Comparison of ENCODE assay signal across 9 mouse cellular contexts in genomic region chr17:83972470-83972869, GRCm38 (mm10).
DNase-seq lines count a peak whose midpoint lies in the region; ATAC-seq and TF ChIP-seq lines count a peak whose summit lies in the region.
"Had no signal": no experiment of that assay in that cellular context is flagged by ENCODE, and none has a peak within 500 bp of the region (broad histone marks: within the 10 kb centered on the region; RNA-seq: fewer than 3 reads in every experiment).

No protein-coding gene starts in this region.

- no peaks in the 10 kb centered on the region for H3K27me3 ChIP-seq in heart, adult 2 months (ENCODE audit: control insufficient read depth, insufficient read depth, low read length)
- H3K27me3 ChIP-seq in lung, embryonic 16.5 days (ENCODE audit: control insufficient read depth, insufficient read depth, low read depth, low read length): no peaks in the 10 kb centered on the region
- H3K27me3 ChIP-seq in limb, embryonic 13.5 days: no peaks in the 10 kb centered on the region

- no peak overlapping the region for H3K4me2 ChIP-seq in lung, embryonic 16.5 days (ENCODE audit: low read depth, low read length)
- H3K4me2 ChIP-seq in limb, embryonic 13.5 days (replicated peaks): no peak overlapping the region

- no peak overlapping the region; the same call in 1 of the 2 replicates for H3K9ac ChIP-seq in heart, adult 2 months (ENCODE audit: low read depth, low read length)
- peak overlapping the region; percentile 40; the same call in 1 of the 2 replicates for H3K9ac ChIP-seq in lung, embryonic 16.5 days (ENCODE audit: low read length)
- no peak overlapping the region for H3K9ac ChIP-seq in limb, embryonic 13.5 days
- H3K9ac ChIP-seq: liver, postnatal 0 days had no signal

- TF ChIP-seq EP300 in heart, adult 2 months (IDR thresholded peaks at IDR 0.05; ENCODE audit: insufficient read depth, low read depth, low read length): no peak

- no peak overlapping the region for H3K4me3 ChIP-seq in heart, adult 2 months
- no peak overlapping the region for H3K4me3 ChIP-seq in lung, embryonic 16.5 days (ENCODE audit: low read length)
- H3K4me3 ChIP-seq in limb, embryonic 13.5 days: no peak overlapping the region

- ATAC-seq in lung, embryonic 16.5 days (ENCODE audit: low read depth): no peak
- no peak for ATAC-seq in limb, embryonic 13.5 days (ENCODE audit: low FRiP score, low read depth)
- ATAC-seq: liver, postnatal 0 days had no signal

- H3K36me3 ChIP-seq in heart, adult 2 months (ENCODE audit: control insufficient read depth, insufficient read depth, low read length): no peaks in the 10 kb centered on the region
- no peaks in the 10 kb centered on the region for H3K36me3 ChIP-seq in lung, embryonic 16.5 days (ENCODE audit: control insufficient read depth, insufficient read depth, low read length)
- no peaks in the 10 kb centered on the region for H3K36me3 ChIP-seq in limb, embryonic 13.5 days

- 90% methylated on average over 4 of the region's 4 CpGs for WGBS in heart, adult 2 months
- 77% methylated on average over 4 of the region's 4 CpGs for WGBS in lung, embryonic 16.5 days
- 84% methylated on average over 4 of the region's 4 CpGs for WGBS in limb, embryonic 13.5 days

- no peak for TF ChIP-seq CTCF in heart, adult 2 months (IDR thresholded peaks at IDR 0.05)

- peak overlapping the region; percentile 70 for H3K27ac ChIP-seq in heart, adult 2 months
- peak overlapping the region; percentile 56 for H3K27ac ChIP-seq in lung, embryonic 16.5 days (ENCODE audit: low read length)
- peak overlapping the region; percentile 48 for H3K27ac ChIP-seq in limb, embryonic 13.5 days

- intact Hi-C loops in heart, adult 2 months (cut with DNase I): loop anchor here (2.0 to 5.0 kb wide), 4 partner anchors 55 to 412 kb away; no protein-coding TSS in a partner anchor
- intact Hi-C loops in heart, postnatal 25 days (cut with DNase I): loop anchor here (2.0 to 5.0 kb wide), 6 partner anchors 55 to 410 kb away; no protein-coding TSS in a partner anchor

- H3K79me2 ChIP-seq in heart, adult 2 months (replicated peaks; ENCODE audit: control insufficient read depth, insufficient read depth, low read length): no peaks in the 10 kb centered on the region

- H3K4me1 ChIP-seq in heart, adult 2 months (ENCODE audit: control insufficient read depth, insufficient read depth, low read length): peaks cover 36% of the 10 kb centered on the region
- H3K4me1 ChIP-seq in lung, embryonic 16.5 days (replicated peaks; ENCODE audit: control insufficient read depth, insufficient read depth, low read length): peaks cover 13% of the 10 kb centered on the region
- H3K4me1 ChIP-seq in limb, embryonic 13.5 days: peaks cover 45% of the 10 kb centered on the region

- no peak for TF ChIP-seq POLR2A in heart, adult 2 months (IDR thresholded peaks at IDR 0.05; ENCODE audit: insufficient read depth, low read depth, low read length)

- no peaks in the 10 kb centered on the region for H3K9me3 ChIP-seq in lung, embryonic 16.5 days (ENCODE audit: control insufficient read depth, low read length)
- no peaks in the 10 kb centered on the region for H3K9me3 ChIP-seq in limb, embryonic 13.5 days

- DNase-seq in heart, adult 2 months: no peak
- no peak for DNase-seq in heart, postnatal 25 days (ENCODE audit: low spot score)
- DNase-seq in lung, postnatal 14 days: no peak
- peak; percentile 43 for DNase-seq in kidney, adult 18-20 months
- no peak for DNase-seq in urinary bladder, postnatal 36 days (ENCODE audit: low spot score in 2 of 2)
- DNase-seq in layer of hippocampus, postnatal 25 days (ENCODE audit: extremely low spot score in 1 of 2, low spot score in 1 of 2): no peak
- DNase-seq: liver, postnatal 0 days had no signal
